Mouse (Mus musculus): Measurements from ENCODE around the gene Hdac9.

GRCm38 (mm10) chr12:34682657-34683056 lies 234.2 kb downstream of the Hdac9 start:
- TF ChIP-seq CTCF (IDR thresholded peaks at IDR 0.05; ENCODE audit: control insufficient read depth, insufficient read depth, insufficient read length) (no peak), MYOD1 (IDR thresholded peaks at IDR 0.05; ENCODE audit: control insufficient read depth, insufficient read length, low read depth) (no peak), USF1 (IDR thresholded peaks at IDR 0.05; ENCODE audit: low read depth) (no peak), MAX (IDR thresholded peaks at IDR 0.05) (no peak), CEBPB (IDR thresholded peaks at IDR 0.05; ENCODE audit: low read depth) (no peak)

Data from C2C12 (cell line).